Mouse (Mus musculus) right cerebral cortex, postnatal 10 days (tissue): ENCODE data around the gene Mgat4a.
A peak's percentile ranks its signal among the peaks of the same experiment; 100 is the strongest.

Experiments
- DNase-seq, 2 experiments: peaks; one replicate each; pipeline ENCODE4 v3.0.0; 2021; ENCODE audit warnings: low spot score in 2 of 2

Gene Mgat4a

DNA sequence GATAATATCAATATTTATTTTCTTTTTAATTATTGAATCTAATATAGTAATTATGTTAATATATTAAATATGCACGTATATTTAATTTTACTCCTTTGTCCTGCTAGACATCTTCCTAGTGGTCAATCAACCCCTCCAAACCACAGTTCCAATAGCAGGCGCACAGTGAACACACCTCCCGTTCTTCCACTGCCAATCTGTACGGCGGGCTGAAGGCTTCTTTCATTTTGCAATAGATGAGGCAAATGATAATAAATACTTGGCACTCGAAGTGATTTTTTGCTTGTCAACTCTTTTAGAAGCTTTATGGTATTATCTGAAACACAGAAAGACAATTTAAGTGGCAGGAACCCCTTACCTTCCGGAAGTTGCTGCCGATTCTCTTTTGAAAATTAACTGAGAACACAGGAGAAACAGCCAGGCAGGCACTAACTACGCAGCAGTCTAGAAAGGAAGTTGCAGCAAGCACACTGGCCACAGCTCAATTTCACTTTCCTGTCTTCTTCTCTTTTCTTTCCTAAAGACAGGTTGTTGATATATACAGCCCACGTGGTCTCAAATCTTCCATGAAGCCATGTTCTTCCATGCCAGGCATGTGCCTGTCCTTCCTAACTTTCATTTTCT is 45.0 kb downstream of the Mgat4a start:
- no peak for DNase-seq

DNA sequence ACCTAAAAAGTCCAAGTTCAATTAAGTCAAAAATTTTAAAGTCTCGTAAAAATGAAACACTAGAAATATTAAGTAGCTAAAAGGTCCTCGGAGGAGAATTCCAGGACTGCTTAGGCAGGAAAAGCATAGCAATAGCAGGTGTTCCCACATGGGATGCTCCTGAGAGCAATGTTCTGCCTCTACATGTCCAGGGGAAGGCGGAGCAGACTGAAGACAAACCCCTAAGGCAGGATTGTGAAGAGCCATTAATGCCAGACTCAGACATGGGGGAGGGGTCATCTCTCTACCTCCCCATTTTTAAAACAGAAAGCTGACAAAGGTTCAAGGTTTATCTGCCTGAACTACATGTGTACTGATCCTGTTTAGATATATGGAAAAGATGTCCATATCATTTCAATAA is 45.7 kb downstream of the Mgat4a start:
- no peak for DNase-seq

DNA sequence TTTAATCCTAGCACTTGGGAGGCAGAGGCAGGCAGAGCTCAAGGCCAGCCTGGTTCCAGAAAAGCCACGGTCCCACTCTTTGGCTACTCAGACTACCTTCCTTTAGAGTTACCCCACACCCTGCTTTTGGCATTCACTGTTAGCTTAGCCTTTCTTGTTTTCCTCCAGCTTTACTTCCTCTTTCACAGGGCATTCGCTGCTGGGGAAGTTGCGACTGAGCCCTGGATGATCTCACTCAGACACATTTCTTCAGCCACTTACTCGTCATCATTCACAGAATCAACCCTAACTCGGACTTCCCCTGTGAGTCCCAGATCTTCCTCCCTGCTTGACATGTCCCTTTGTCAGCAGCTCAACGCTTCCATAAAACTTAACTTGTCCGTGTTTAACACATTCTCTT is 49.1 kb downstream of the Mgat4a start:
- DNase-seq: peak in 1 of 2 experiments; percentile 47

DNA sequence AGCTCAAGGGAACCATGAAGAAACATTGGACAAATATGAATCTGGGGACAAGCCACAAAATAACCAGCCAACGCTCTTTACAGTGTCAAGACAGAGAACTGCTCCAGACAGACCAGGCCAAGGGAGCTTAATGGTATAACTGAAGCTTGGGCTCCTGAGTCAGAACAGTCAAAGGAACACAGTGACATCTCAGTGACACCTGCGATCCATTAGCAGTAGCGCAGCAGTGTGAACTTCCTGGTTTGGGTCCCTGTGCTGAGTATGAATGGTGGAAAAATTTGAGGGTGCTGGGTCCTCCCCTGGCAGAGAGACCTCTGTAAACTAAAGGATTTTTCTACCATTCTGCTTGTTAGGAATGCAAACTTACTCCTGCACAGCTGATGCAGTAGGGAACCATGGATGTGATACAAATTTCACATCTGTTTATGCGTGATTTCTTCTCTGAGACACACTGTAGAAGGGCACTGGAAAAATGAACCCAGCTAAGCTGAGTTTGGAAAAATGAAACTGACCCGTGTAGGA is 50.1 kb downstream of the Mgat4a start:
- DNase-seq: no peak

DNA sequence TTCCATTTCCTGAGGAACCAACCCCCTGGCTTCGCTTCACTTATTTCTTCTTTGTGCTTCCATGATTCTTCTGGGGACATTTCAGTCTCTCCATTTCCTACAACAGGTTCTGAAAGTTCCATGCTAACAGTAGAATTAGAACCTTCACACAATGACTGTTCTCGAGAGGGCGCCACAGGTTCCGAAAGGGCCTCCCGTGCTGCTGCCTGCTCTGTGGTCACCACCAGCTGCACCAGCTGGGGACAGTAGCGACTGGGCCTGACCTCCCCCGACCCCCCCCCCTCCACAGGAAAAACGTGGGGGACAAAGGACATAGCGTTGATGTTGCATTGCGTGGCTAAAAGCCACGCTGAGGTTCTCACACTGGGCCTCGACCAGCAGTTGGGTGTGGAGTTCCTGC is 52.3 kb downstream of the Mgat4a start:
- DNase-seq: no peak

DNA sequence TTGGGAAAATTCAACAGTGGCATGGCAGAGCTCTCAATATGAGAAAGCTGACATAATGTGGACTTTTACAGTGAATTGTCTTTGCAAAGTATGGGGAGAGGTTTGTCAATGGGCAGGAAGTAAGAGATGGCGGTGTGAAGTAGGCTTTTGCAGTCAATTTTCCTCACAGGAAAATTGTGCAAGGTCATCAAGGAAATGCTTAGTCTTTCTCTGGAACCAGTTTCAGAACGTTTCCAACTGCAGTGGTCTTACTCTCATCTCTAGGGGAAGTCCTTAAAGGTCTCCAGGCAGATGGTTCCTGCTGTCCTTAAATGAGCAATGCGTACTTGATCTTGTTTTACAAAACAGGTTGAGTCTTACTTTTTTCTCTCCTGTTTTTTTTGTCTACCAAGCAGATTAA is 53.8 kb downstream of the Mgat4a start:
- no peak for DNase-seq

DNA sequence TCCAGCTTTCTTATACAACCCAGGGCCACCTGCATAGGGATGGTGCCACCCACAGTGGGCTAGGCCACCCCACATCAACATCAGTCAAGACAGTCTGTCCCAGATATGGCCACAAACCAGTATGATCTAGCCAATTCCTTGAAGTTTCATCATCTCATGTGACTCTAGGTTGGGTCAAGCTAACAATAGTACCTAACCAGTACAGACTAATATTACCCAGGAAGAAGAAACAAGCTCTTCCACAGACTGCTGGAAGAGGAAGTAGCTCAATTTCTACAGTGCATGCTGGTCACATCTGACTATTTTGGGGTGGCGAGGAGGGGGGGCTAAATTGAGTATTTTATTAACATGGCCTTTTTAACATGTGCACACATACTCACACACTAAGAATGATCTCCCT is 54.4 kb downstream of the Mgat4a start:
- DNase-seq: no peak

DNA sequence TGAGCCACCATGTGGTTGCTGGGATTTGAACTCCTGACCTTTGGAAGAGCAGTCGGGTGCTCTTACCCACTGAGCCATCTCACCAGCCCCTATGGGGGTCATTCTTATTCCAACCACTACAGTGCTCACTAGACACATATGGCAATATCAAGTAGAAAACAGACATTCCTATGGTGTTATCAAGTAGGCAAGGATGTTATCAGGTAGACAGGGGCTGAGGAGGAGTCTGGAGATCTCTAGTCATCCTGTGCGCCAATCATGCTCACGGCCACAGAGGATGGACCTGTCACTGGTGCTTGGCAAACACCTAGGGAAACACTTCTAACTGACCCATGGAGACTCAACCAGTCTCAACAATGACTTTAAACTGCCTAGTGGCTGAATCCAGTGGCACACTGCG is 56.2 kb downstream of the Mgat4a start:
- DNase-seq: no peak

DNA sequence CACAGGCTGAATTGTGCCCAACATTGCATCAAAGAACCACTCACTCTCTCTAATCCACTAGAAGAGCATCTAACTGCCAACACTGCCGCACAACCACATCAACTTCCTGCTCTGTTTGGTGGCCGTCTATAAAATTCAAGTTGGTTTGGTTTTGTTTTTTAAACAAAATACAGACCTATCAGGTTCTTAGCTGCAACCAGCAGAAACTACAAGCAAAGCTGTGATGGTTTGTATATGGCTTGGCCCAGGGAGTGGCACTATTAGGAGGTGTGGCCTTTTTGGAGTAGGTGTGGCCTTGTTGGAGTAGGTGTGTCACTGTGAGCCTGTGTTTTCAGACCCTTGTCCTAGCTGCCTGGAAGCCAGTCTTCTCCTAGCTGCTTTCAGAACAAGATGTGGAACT is 59.5 kb downstream of the Mgat4a start:
- no peak for DNase-seq

DNA sequence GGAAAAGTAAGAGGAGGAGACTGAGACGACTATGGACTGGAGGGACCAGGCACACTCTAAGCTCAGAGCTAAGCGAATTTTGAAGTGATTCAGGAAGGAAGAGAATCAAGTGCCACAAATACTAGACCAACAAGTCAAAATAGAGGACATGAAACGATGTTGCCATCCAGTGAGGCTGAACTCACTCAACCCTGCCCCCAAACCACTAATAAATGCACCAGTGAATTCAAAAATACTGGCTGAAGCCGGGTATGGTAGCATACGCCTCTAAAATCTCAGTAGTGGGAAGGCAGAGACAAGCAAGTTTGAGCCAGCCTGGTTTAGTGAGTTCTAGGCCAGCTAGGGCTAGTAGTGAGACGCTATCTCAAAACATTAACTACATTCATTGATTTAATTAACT is 60.1 kb downstream of the Mgat4a start:
- no peak for DNase-seq

DNA sequence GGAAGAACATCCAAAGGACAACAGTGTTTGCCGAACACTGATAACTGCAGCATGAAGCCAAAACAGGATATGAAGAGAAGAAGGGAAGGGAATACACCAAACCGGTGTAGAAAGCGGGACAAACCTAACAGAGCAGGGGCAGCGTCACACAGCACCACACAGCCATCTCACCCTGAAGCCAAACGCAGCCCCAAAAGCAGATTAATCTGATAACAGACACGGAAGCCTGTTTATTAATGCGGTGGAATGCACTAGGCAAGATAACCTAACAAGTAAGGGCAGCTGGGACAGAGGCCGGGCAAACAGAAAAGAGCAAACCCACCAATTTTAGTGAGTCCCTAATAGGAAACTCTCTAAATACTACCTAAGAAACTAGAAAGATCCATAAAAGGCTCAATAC is 61.1 kb downstream of the Mgat4a start:
- DNase-seq: no peak

DNA sequence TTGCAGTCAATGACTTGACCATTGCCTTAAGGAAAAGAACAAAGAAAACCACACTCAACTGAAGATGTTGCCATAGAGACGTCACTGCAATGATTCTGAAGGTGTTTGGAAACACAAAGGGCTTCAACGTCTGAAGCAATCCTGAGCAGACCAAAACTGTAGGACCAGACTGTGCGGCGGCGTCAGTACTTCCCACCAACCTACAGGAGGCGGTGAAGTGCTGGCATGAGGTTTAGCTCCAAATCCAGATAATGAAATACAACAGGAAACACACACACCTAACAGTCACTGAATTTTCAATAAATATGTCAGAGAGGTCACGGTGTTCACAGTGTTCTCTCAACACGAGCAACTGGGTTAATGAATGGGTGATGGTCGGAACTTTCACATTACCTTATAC is 61.7 kb downstream of the Mgat4a start:
- peak in 1 of 2 experiments; percentile 35 for DNase-seq

DNA sequence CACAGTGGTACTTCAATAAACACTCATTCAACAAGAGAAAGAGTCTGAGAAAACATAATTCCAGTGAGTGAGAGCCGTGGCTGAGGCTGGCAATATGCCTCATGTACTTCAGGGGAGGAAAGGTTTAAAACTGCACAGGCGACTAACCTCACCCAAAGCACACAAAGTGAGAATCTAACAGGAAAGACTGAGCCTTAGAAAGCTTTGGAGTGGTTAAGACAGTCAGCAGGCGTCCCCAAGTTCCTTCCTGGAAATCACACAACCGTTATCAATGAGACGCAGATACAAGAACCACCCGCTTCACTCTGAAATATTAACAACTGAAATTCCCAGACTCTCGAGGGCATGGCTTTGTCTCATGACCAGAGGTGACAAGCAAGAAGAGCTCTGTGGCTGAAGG is 62.4 kb downstream of the Mgat4a start:
- DNase-seq: no peak

DNA sequence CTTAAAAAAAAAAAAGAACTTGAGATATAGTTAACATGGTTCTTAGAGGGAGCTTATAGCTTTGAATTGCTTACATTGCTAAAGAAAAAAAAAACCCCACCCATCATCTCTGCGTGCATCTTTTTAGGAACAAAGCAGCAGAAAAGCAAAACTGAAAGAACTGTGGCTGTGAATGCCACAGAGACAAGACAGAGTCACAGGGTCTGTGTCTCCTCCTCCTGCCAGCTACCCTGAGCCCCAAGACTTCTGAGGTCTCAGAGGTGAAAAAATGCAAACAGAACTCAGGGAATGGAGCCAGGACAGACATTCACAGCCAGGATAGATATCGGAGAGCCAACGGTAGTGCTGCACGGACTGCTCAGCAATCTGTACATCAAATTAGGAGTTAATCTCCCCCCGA is 62.9 kb downstream of the Mgat4a start:
- DNase-seq: no peak

DNA sequence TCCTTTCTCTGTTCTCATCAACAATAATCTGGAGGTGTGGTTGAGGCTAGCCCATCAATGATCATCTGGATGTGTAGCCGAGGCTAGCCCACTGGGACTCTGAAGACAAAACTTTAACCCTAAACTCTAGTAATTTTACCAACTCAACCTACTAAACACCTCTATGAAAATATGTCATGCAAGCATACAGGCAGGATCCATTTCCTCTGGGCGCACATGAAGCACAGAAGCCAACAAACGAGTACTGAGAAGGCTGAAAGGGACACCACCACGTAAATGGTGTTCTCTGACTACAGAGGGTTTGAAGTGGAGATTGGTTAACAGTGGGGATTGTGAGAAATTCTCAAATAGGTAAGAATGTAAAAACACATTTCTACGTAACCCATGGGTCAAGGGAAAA is 63.6 kb downstream of the Mgat4a start:
- DNase-seq: no peak

DNA sequence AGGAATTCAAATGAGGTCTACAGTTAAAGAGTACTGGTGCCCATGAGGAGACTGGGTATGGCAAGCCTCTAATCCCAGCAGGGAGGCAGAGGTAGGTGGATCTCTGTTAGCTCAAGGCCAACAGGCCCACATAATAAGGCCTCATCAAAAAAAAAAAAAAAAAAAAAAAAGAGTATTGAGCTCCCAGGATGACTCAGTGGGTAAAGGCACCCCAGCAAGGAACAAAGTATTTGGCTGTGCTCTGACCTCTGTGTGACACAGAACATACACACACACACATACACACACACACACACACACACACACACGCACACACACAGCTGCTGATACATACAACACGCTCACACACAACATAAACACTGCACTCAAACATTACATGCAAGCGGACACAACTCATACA is 65.5 kb downstream of the Mgat4a start:
- DNase-seq: no peak

DNA sequence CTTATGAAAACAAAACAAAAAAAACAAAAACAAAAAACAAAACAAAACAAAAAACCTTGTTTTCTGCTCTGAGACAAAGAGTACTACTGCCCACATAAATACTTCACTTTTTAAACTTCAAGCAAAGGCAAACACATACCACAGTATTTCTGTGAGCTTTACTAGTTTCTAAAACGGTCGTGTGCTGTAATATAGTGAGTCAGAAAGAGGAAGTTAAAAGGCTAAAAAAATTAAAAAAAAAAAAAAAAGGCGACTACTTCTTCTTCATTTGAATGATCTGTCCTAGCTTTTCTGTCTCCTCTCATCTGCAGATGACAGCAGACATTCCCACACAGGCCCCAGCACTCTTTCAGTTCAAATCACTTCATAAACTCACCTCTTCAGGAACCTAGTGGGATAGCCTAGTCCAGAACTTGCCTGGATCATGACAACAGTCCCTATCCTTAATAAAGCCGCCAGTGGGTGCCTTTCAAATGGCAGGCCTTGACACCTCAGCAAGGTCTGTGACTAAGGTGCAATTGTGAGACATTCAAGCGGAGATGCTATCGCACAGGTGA is 66.1 kb downstream of the Mgat4a start:
- no peak for DNase-seq

DNA sequence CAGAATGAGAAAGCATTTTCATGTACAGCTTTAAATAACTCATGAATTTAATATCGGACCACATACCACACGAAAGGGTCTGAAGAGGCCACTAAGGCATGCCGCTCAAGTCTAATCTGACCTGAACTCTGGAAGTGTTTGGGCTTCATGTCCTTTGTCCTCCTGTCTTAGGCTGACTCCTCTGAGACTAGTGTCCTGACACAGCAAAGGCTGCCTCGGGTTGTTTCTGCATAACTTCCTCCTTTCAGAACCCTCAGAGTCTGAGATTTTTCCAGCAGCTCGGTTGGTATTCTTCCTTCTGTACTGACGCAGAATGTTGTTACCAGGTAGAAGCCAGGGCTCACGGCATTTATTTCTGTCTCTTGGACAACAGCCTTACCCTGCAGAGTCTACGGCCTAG is 66.8 kb downstream of the Mgat4a start:
- DNase-seq: no peak

DNA sequence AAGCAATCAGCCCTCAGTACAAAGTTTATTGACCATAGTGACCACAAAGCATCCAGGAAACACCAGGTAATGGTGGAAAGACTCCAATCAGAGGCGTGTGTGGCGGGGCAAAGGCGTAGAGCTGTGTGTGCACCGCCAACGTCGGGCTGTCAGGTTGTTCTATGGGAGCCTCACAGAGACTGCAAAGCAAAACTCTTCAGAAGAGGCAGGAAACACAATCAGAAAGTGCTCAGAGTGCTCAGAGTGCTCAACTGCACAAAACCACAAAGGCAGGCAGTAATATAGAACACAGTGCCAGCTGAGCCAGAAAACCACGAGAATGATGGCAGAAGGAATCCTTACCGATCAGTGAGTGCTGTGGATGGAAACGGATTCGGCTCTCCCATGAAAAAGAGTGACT is 67.6 kb downstream of the Mgat4a start:
- no peak for DNase-seq

DNA sequence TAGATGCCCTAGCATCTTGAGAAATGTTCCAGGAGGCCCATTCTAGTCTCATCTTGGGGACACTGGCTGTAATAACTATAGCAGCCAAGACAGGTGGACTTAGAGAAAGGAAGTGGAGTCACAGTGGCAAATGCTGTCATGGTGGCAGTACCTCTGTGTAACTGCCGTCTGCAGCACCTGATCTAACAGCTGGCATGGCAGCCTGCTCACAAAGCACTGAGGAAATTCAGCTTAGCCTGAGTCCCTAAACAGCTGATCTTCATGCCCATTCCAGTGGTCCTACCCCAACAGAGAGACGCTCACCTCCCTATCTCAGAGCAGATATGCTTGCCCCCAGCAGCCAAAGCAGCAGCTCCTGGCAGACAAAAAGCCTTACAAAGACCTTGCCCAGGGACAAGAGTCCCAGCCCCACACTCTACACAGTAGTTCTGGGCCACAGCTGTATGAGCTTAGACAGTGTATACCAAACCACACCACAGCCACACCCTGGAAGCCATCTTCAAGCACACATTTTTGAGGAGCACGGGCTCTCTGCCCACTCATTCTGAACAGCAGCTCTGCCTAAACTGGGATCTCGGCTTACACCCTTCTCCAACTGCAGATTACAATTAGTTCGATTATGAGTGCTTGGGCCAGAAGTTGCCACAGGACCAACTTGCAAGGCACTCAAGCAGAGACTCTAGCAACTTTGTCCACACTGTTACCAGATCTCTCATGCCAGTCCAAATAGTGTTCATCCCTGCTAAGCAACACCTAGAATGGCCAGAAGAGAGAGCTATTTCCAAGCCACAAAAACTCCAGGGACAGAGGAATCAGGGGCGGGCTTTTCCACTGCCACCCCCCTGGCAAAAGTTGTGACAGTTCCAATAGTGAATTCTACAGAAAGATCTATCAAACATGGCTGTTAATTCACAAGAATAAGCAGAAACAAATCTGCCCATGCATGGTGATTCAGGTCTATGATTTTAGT is 69.4 kb downstream of the Mgat4a start:
- no peak for DNase-seq

DNA sequence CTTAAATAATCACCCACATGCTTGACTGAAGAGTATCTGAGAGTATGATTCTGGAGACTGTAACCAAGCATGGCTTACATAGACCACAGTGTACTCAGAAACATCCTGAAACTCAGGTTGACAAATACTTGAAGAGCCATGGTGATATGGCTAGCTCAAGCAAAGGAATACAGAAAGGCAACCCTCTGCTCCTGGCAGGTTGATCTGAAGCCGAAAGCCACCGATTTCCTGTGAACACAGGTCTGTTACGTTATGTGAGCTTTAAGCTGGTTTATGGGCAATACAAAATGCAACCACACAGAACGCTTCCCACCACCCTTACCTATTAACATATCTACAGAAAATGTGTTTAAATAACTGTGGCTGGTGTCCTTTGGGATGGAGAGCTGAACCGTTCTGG is 71.8 kb downstream of the Mgat4a start:
- no peak for DNase-seq

DNA sequence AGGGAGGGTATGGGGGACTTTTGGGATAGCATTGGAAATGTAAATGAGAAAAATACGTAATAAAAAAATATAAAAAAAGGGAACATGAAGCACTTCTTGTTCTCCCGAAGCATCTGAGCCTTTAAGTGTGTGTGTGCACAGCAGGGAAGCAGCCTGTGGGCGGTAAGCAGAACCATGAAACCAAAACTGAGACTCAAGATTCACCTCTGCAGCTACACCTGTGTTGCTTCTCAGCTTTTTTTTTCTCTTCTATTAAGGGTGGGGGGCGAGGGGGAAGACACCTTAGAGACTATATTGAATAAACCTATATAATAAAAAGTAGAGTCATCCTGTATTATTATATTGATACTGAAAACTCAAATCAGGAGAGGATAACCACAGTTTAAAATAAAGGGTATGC is 73.0 kb downstream of the Mgat4a start:
- DNase-seq: no peak
